Mouse (Mus musculus) liver, adult 2 months (tissue): ENCODE data around the gene Aff3. TPM values are rescaled to one million over a fixed set of nuclear protein-coding genes. Genes with fewer than 3 reads are reported as not detected.
A peak's percentile ranks its signal among the peaks of the same experiment; 100 is the strongest.

ENCODE experiments used
- DNase-seq: peaks from one replicate; pipeline ENCODE4 v3.0.0-alpha.2; 2011; ENCODE audit warnings: low read depth, low spot score; ENCODE audit errors: extremely low read depth
- H3K27ac ChIP-seq: fragments of 200-500 bp; replicated peaks from 2 replicates; pipeline ENCODE4 v1.5.1; 2012; ENCODE audit warnings: low read depth, mild to moderate bottlenecking, control low read depth, inconsistent platforms, low read length; ENCODE audit not compliant: insufficient read depth
- H3K27me3 ChIP-seq: fragments of 200-500 bp; 2 replicates; pipeline ENCODE4 v1.6.1; 2012; ENCODE audit warnings: mild to moderate bottlenecking, moderate library complexity, low read length, inconsistent platforms; ENCODE audit not compliant: control insufficient read depth, insufficient read depth
- H3K36me3 ChIP-seq: fragments of 200-500 bp; 2 replicates; pipeline ENCODE4 v1.6.1; 2012; ENCODE audit warnings: low read length, inconsistent platforms; ENCODE audit not compliant: control insufficient read depth, insufficient read depth
- H3K4me1 ChIP-seq: fragments of 200-500 bp; 2 replicates; pipeline ENCODE4 v1.6.1; 2011; ENCODE audit warnings: low read length; ENCODE audit not compliant: control insufficient read depth, insufficient read depth
- H3K4me3 ChIP-seq: fragments of 200-500 bp; 2 replicates; pipeline ENCODE4 v1.5.1; 2011; ENCODE audit warnings: low read depth, mild to moderate bottlenecking, control low read depth, low read length, moderate library complexity; ENCODE audit not compliant: insufficient read depth
- H3K79me2 ChIP-seq: fragments of 200-500 bp; 2 replicates; pipeline ENCODE4 v1.6.1; 2012; ENCODE audit warnings: inconsistent platforms, mild to moderate bottlenecking, low read length, moderate library complexity; ENCODE audit not compliant: control insufficient read depth, insufficient read depth
- H3K9ac ChIP-seq: fragments of 200-500 bp; 2 replicates; pipeline ENCODE4 v1.6.1; 2012; ENCODE audit warnings: low read depth, mild to moderate bottlenecking, control low read depth, inconsistent platforms, low read length
- CTCF ChIP-seq: fragments of 200-500 bp; IDR thresholded peaks from 2 replicates; pipeline ENCODE4 v1.5.1; 2011; ENCODE audit warnings: low read depth, low read length, control low read depth
- POLR2A ChIP-seq: fragments of 200-500 bp; IDR thresholded peaks from 2 replicates; pipeline ENCODE4 v1.6.1; 2011; ENCODE audit warnings: low read length, control low read depth; ENCODE audit not compliant: insufficient read depth; ENCODE audit errors: extremely low read depth
- WGBS: fragments of 180-500 bp; shearing (Covaris S2); methylation state at CpG from one replicate; pipeline ENCODE4 v1.1.7; 2018; 5-methylcytosine and 5-hydroxymethylcytosine counted together
- polyA plus RNA-seq: library from polyadenylated mRNA; depleted of rRNA; stranded (reverse); fragments of >200 nt; gene quantifications from 2 replicates; pipeline ENCODE4 v1.2.3, GENCODE M21; 2012
- total RNA-seq: library from RNA; depleted of rRNA; stranded (reverse); fragments of >200 nt; gene quantifications from 2 replicates; pipeline ENCODE4 v1.2.3, GENCODE M21; 2014

Gene Aff3
- total and polyA plus RNA-seq, 2 experiments: 0.18 to 0.28 TPM

GRCm38 (mm10) chr1:38483191-38483590, 181.6 kb downstream of the Aff3 start:
- Histone ChIP-seq H3K27me3 (no peaks in the 10 kb centered on the region), H3K4me1 (no peaks in the 10 kb centered on the region), H3K27ac (no peak overlapping the region), H3K4me3 (no peak overlapping the region), H3K9ac (no peak overlapping the region), H3K36me3 (no peaks in the 10 kb centered on the region), H3K79me2 (no peaks in the 10 kb centered on the region)
- WGBS: 84% methylated on average over 2 of the region's 2 CpGs
- no peak for TF ChIP-seq POLR2A
- TF ChIP-seq CTCF: no peak
- no peak for DNase-seq

GRCm38 (mm10) chr1:38478246-38478743, 186.5 kb downstream of the Aff3 start:
- Histone ChIP-seq H3K9ac (no peak overlapping the region), H3K79me2 (no peaks in the 10 kb centered on the region), H3K4me1 (no peaks in the 10 kb centered on the region), H3K27me3 (no peaks in the 10 kb centered on the region), H3K27ac (peak overlapping the region; percentile 24; the same call in 1 of the 2 replicates), H3K36me3 (no peaks in the 10 kb centered on the region), H3K4me3 (no peak overlapping the region)
- peak; percentile 14 for DNase-seq
- 28% methylated on average over 9 of the region's 9 CpGs for WGBS
- no peak for TF ChIP-seq CTCF
- no peak for TF ChIP-seq POLR2A

DNA sequence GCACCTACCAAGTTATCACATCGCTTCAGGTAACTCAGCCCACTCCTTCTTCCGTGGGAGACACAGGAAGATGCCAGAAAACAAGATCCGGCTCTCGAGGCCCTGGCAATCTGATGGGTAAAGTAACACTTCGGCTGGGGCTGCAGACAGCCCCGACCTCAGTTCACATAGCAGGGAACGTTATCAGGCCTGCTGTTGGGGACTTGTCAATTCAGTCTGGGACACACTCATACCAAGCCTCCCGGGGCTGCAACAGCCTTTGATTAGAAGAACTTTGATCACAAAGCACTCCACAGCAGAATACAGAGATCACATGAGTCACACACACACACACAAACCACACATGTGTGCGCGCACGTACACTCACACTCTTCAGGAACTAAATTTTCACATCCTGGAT, 193.9 kb downstream of the Aff3 start:
- Histone ChIP-seq H3K4me1 (no peaks in the 10 kb centered on the region), H3K9ac (no peak overlapping the region), H3K27me3 (no peaks in the 10 kb centered on the region), H3K36me3 (no peaks in the 10 kb centered on the region), H3K4me3 (no peak overlapping the region), H3K79me2 (no peaks in the 10 kb centered on the region), H3K27ac (no peak overlapping the region)
- TF ChIP-seq POLR2A (no peak), CTCF (no peak)
- 48% methylated on average over 11 of the region's 11 CpGs for WGBS
- DNase-seq: no peak

DNA sequence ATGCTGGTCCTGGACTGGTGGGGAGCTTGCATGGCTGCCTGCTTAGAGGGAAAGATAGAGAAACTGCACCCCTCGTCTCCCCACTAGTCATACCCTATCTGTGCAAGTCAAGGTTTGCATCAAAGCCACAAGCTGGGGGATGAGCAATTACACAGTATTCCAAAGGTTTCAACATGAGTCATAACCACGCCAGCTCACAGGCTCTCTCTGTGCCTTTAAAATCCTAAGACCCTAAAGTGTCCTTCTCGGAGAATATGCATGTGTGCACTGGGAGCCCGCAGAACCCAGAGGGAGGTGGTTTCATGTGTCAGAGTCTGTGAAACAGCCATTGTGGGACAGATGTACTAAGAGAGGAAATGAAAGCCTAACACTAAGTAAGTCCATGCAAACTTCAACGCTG, 194.6 kb downstream of the Aff3 start:
- Histone ChIP-seq H3K79me2 (no peaks in the 10 kb centered on the region), H3K9ac (no peak overlapping the region), H3K4me3 (no peak overlapping the region), H3K27me3 (no peaks in the 10 kb centered on the region), H3K4me1 (no peaks in the 10 kb centered on the region), H3K36me3 (no peaks in the 10 kb centered on the region), H3K27ac (no peak overlapping the region)
- TF ChIP-seq POLR2A (no peak), CTCF (no peak)
- no peak for DNase-seq
- 85% methylated on average over 5 of the region's 5 CpGs for WGBS

DNA sequence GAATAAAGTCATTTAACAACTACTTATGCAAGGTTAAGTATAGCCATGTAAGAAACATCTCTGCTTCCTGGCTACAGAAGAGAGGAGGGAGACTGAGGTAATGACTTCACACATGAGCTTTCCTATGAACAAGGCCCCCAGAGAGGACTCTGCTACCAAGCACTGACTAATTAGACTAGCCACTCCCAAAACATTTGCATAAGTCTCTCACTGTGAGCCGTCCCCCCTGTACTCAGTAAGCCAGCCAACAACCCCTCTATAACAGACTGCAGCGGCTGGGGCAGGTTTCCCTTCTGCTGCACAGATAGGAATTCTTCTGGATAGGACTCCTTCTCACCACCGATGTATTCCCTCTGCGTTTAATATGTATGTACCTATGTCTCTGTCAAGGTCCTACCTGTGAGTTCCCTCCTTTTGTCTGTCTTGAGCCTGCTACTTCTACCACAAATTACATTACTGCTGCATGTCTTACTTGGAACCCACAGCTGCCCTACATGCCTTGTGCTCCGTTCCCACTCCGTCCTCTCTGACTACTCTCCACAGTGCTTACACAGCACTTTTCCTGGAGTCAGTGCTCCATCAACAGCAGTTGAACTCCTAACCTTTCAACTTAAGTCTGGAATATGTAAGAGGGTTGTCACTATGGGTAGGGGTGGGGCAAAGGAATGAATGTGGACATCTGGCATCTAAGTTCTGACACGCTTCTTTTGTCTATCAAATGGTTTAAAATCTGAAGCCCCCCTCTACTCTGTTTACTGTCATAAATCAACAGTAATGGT, 197.3 kb downstream of the Aff3 start:
- no peaks in the 10 kb centered on the region for H3K36me3 ChIP-seq
- no peak overlapping the region for H3K4me3 ChIP-seq
- H3K4me1 ChIP-seq: no peaks in the 10 kb centered on the region
- H3K9ac ChIP-seq: no peak overlapping the region
- H3K27me3 ChIP-seq: no peaks in the 10 kb centered on the region
- TF ChIP-seq CTCF (no peak), POLR2A (no peak)
- H3K79me2 ChIP-seq: no peaks in the 10 kb centered on the region
- no peak overlapping the region for H3K27ac ChIP-seq
- no peak for DNase-seq
- 70% methylated on average over 7 of the region's 7 CpGs for WGBS

- H3K4me3 ChIP-seq: no peak overlapping the region
- H3K79me2 ChIP-seq: no peaks in the 10 kb centered on the region
- no peak overlapping the region for H3K9ac ChIP-seq
- 58% methylated on average over 7 of the region's 7 CpGs for WGBS
- no peaks in the 10 kb centered on the region for H3K27me3 ChIP-seq
- TF ChIP-seq CTCF (no peak), POLR2A (no peak)
- no peaks in the 10 kb centered on the region for H3K4me1 ChIP-seq
- H3K36me3 ChIP-seq: no peaks in the 10 kb centered on the region
- no peak for DNase-seq
- no peak overlapping the region for H3K27ac ChIP-seq
Observed at GRCm38 (mm10) chr1:38456719-38457269, 208.0 kb downstream of the Aff3 start.
